Mouse (Mus musculus) hindbrain, embryonic 10.5 days (tissue): ENCODE data around the gene Sox9. TPM values are rescaled to one million over a fixed set of nuclear protein-coding genes. Genes with fewer than 3 reads are reported as not detected.

ENCODE experiments used
- DNase-seq: peaks from one replicate; pipeline ENCODE4 v3.0.0-alpha.2; 2017; ENCODE audit warnings: low spot score
- H3K27ac ChIP-seq: fragments of 300-500 bp; sonication (generic); 2 replicates; pipeline ENCODE4 v1.5.1; 2016; ENCODE audit warnings: mild to moderate bottlenecking, moderate library complexity
- H3K27me3 ChIP-seq: fragments of 300-500 bp; sonication (generic); 2 replicates; pipeline ENCODE4 v1.6.1; 2016; ENCODE audit warnings: mild to moderate bottlenecking; ENCODE audit not compliant: poor library complexity, insufficient read depth, severe bottlenecking
- H3K36me3 ChIP-seq: fragments of 300-500 bp; sonication (generic); 2 replicates; pipeline ENCODE4 v1.6.1; 2016; ENCODE audit warnings: mild to moderate bottlenecking, moderate library complexity
- H3K4me1 ChIP-seq: fragments of 300-500 bp; sonication (generic); replicated peaks from 2 replicates; pipeline ENCODE4 v1.6.1; 2016; ENCODE audit warnings: mild to moderate bottlenecking
- H3K4me3 ChIP-seq: fragments of 300-500 bp; sonication (generic); 2 replicates; pipeline ENCODE4 v1.5.1; 2016; ENCODE audit warnings: mild to moderate bottlenecking, moderate library complexity
- H3K9me3 ChIP-seq: fragments of 300-500 bp; sonication (generic); 2 replicates; pipeline ENCODE4 v1.6.1; 2016; ENCODE audit warnings: mild to moderate bottlenecking, moderate library complexity
- WGBS: fragments of 180-500 bp; shearing (Covaris S2); methylation state at CpG from one replicate; pipeline ENCODE4 v1.1.7; 2016; 5-methylcytosine and 5-hydroxymethylcytosine counted together
- polyA plus RNA-seq: library from polyadenylated mRNA; unstranded; fragments of >200 nt; fragmentation: Nextera tagmentation; extraction: Ambion mirVana; gene quantifications from 2 replicates; pipeline ENCODE4 v1.2.1, GENCODE M21; 2016

Sox9 gene
- polyA plus RNA-seq, 1 experiment from 2014 or later, result 138 TPM

- peak overlapping the region; percentile 49 for H3K4me3 ChIP-seq
- peak overlapping the region; percentile 85 for H3K27ac ChIP-seq
- peaks cover 25% of the 10 kb centered on the region for H3K27me3 ChIP-seq
- H3K4me1 ChIP-seq, result peaks cover 63% of the 10 kb centered on the region
- DNase-seq, result no peak
- no peaks in the 10 kb centered on the region for H3K9me3 ChIP-seq
- no peaks in the 10 kb centered on the region for H3K36me3 ChIP-seq
- 2% methylated on average over 17 of the region's 17 CpGs for WGBS
Measured at GRCm38 (mm10) chr11:112810447-112811151, 28.6 kb downstream of the Sox9 start.

GRCm38 (mm10) chr11:112811152-112811871 lies 29.3 kb downstream of the Sox9 start:
- WGBS, result 2% methylated on average over 19 of the region's 19 CpGs
- H3K27me3 ChIP-seq, result peaks cover 22% of the 10 kb centered on the region
- DNase-seq, result peak; percentile 77
- peak overlapping the region; percentile 49 for H3K4me3 ChIP-seq
- no peaks in the 10 kb centered on the region for H3K9me3 ChIP-seq
- H3K27ac ChIP-seq, result peak overlapping the region; percentile 85
- no peaks in the 10 kb centered on the region for H3K36me3 ChIP-seq
- peaks cover 63% of the 10 kb centered on the region for H3K4me1 ChIP-seq

- no peaks in the 10 kb centered on the region for H3K36me3 ChIP-seq
- WGBS, result 30% methylated on average over 14 of the region's 14 CpGs
- peak overlapping the region; percentile 82 for H3K27ac ChIP-seq
- peaks cover 38% of the 10 kb centered on the region for H3K4me1 ChIP-seq
- H3K9me3 ChIP-seq, result no peaks in the 10 kb centered on the region
- no peak overlapping the region for H3K4me3 ChIP-seq
- DNase-seq, result peak; percentile 73
- no peaks in the 10 kb centered on the region; the same call in 1 of the 2 replicates for H3K27me3 ChIP-seq
Measured at GRCm38 (mm10) chr11:112817829-112818650, 36.0 kb downstream of the Sox9 start.

- no peak overlapping the region for H3K4me3 ChIP-seq
- H3K27me3 ChIP-seq, result no peaks in the 10 kb centered on the region; the same call in 1 of the 2 replicates
- 49% methylated on average over 7 of the region's 7 CpGs for WGBS
- H3K9me3 ChIP-seq, result no peaks in the 10 kb centered on the region
- H3K27ac ChIP-seq, result peak overlapping the region; percentile 82
- peaks cover 32% of the 10 kb centered on the region for H3K4me1 ChIP-seq
- DNase-seq, result no peak
- H3K36me3 ChIP-seq, result no peaks in the 10 kb centered on the region
Measured at GRCm38 (mm10) chr11:112818651-112819270, 36.7 kb downstream of the Sox9 start.

DNA sequence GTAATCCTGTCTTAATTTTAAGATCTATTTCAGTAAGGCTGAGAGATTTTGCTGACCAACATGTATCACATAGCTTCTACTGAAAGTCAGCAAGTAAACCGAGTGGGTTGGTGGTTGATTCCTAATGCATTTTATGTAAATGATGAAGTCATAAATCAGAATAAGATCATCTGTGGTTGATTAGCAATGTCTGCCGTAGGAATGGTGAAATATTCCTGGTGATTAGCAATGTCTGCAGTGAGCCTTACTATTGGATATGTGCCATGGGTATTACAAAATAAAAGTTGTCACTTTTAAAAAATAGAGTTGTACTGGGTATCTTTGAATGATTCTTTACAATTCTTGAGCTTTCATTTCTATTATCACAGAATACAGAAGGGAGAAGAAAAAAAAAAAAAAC lies 39.5 kb downstream of the Sox9 start:
- Histone ChIP-seq H3K27me3 (no peaks in the 10 kb centered on the region; the same call in 1 of the 2 replicates), H3K4me3 (no peak overlapping the region), H3K27ac (no peak overlapping the region), H3K4me1 (peaks cover 45% of the 10 kb centered on the region), H3K9me3 (no peaks in the 10 kb centered on the region), H3K36me3 (no peaks in the 10 kb centered on the region)
- 94% methylated on average over 2 of the region's 2 CpGs for WGBS
- DNase-seq, result no peak

DNA sequence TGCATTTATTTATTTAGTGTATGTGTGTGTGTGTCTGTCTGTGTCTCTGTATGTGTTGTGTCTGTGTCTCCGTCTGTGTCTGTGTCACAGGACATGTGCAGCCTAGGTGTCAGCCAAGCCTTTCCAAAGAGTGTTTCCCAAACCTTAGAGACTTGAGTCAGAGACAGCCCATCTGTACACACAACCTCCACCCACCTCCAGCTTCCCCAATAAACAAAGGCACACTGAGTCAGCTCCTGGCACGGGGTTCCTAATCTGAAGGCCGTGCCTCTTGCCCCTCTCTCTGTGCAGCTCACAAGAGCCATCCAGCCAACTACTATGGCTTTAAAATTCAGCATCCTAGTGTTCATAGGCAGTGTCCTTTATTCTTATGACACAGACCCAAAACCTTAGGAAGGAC lies 42.1 kb downstream of the Sox9 start:
- WGBS, result 68% methylated on average over 3 of the region's 3 CpGs

GRCm38 (mm10) chr11:112826193-112827043 lies 44.4 kb downstream of the Sox9 start:
- Histone ChIP-seq H3K27me3 (peaks cover 13% of the 10 kb centered on the region), H3K4me1 (peaks cover 36% of the 10 kb centered on the region), H3K36me3 (no peaks in the 10 kb centered on the region), H3K4me3 (no peak overlapping the region), H3K9me3 (no peaks in the 10 kb centered on the region), H3K27ac (peak overlapping the region; percentile 90)
- 56% methylated on average over 6 of the region's 6 CpGs for whole genome bisulfite sequencing
- peak; percentile 73 for DNase-seq

More for the DNA sequence above, 42.1 kb downstream of the Sox9 start:
- H3K27me3 ChIP-seq, result peaks cover under 1% of the 10 kb centered on the region; the same call in 1 of the 2 replicates
- DNase-seq, result no peak
- H3K36me3 ChIP-seq, result no peaks in the 10 kb centered on the region
- H3K9me3 ChIP-seq, result no peaks in the 10 kb centered on the region
- peaks cover 40% of the 10 kb centered on the region for H3K4me1 ChIP-seq
- no peak overlapping the region for H3K4me3 ChIP-seq
- peak overlapping the region; percentile 59; the same call in 1 of the 2 replicates for H3K27ac ChIP-seq

DNA sequence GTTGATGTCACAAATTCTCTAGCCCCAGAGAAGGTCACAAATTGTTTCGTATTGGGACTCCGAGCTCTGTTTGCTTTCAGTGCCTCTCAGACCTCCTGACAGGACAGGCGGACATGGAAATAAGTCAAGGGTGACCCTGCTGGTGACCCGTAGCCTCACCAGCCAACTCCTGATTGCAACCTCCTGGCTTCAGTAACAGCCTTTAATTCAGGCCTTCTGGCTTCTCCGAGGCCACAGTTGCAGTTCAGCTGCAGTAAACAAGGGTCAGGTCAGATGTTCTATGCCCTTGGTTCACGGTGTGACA lies 45.0 kb downstream of the Sox9 start:
- 13% methylated on average over 6 of the region's 6 CpGs for WGBS
- Histone ChIP-seq H3K9me3 (no peaks in the 10 kb centered on the region), H3K4me3 (no peak overlapping the region), H3K4me1 (peaks cover 41% of the 10 kb centered on the region), H3K27ac (peak overlapping the region; percentile 90), H3K27me3 (peaks cover 13% of the 10 kb centered on the region), H3K36me3 (no peaks in the 10 kb centered on the region)
- peak; percentile 72 for DNase-seq

DNA sequence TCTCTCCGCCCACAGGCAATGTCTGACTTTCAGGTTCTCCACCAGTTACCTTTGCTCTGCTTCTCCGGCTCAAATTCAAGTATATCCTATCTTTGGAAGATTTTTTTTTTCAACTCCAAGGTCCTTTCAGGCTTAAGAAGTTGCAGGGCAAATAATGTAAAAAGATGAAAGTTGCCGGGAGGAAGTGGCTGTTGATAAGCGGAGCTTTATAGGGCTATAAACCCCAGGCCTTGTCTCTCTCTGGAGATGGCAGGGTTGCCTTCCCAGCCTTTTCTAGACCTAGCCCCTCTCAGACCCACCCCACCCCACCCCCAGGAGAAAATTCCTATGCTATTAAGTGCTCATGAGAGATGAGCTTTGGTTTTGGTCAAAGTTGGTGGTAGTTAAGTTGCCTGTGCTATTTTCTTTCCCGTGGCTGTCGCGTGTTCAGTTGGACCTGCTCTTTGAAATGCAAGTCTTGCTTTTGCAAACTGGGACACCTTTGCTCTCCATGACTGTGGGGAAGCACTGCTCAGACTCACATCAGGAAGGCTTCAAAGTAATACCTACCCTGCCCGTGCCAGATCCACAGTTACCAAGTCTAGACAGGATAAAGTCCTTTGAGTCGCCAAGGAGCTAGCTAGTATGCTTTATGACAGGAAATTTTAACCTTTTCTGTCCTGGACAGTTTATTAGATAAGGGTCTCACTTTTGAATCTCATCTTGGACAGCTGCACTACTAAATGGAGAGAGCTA lies 46.7 kb downstream of the Sox9 start:
- Histone ChIP-seq H3K27ac (no peak overlapping the region), H3K4me3 (no peak overlapping the region), H3K27me3 (peaks cover 13% of the 10 kb centered on the region), H3K4me1 (peaks cover 57% of the 10 kb centered on the region), H3K36me3 (no peaks in the 10 kb centered on the region), H3K9me3 (no peaks in the 10 kb centered on the region)
- 91% methylated on average over 9 of the region's 9 CpGs for WGBS
- no peak for DNase-seq

- Histone ChIP-seq H3K27me3 (peaks cover 10% of the 10 kb centered on the region), H3K36me3 (no peaks in the 10 kb centered on the region), H3K4me3 (no peak overlapping the region), H3K4me1 (peaks cover 54% of the 10 kb centered on the region), H3K9me3 (no peaks in the 10 kb centered on the region), H3K27ac (0 out of 2 replicates have a peak overlapping the region, but pooled peaks have one; percentile 23)
- 67% methylated on average over 11 of the region's 11 CpGs for WGBS
- DNase-seq, result no peak
Measured at GRCm38 (mm10) chr11:112834245-112835005, 52.4 kb downstream of the Sox9 start.
